Mouse (Mus musculus): ENCODE measurements around the gene Samhd1.

The Samhd1 gene

GRCm38 (mm10) chr2:157072316-157072990, 62.6 kb downstream of the Samhd1 start:
- no peak for DNase-seq (ENCODE audit: low spot score)

- no peak for DNase-seq (ENCODE audit: low spot score)
Observed at GRCm38 (mm10) chr2:157071556-157071955, 63.5 kb downstream of the Samhd1 start.

GRCm38 (mm10) chr2:157070365-157070764, 64.7 kb downstream of the Samhd1 start:
- DNase-seq (ENCODE audit: low spot score), result no peak

- DNase-seq (ENCODE audit: low spot score), result no peak
Observed at GRCm38 (mm10) chr2:157069755-157070315, 65.2 kb downstream of the Samhd1 start.

- DNase-seq (ENCODE audit: low spot score), result no peak
Observed at GRCm38 (mm10) chr2:157069355-157069735, 65.7 kb downstream of the Samhd1 start.

GRCm38 (mm10) chr2:157068701-157069354, 66.2 kb downstream of the Samhd1 start:
- no peak for DNase-seq (ENCODE audit: low spot score)

- DNase-seq (ENCODE audit: low spot score), result no peak
Observed at GRCm38 (mm10) chr2:157066731-157067430, 68.2 kb downstream of the Samhd1 start.

- DNase-seq (ENCODE audit: low spot score), result no peak
Observed at GRCm38 (mm10) chr2:157065879-157066226, 69.2 kb downstream of the Samhd1 start.

- DNase-seq (ENCODE audit: low spot score), result no peak
Observed at GRCm38 (mm10) chr2:157064978-157065878, 69.8 kb downstream of the Samhd1 start.

- no peak for DNase-seq (ENCODE audit: low spot score)
Observed at GRCm38 (mm10) chr2:157064136-157064535, 70.9 kb downstream of the Samhd1 start.

- peak; percentile 30 for DNase-seq (ENCODE audit: low spot score)
Observed at GRCm38 (mm10) chr2:157063241-157063700, 71.8 kb downstream of the Samhd1 start.

- no peak for DNase-seq (ENCODE audit: low spot score)
Observed at GRCm38 (mm10) chr2:157060557-157061305, 74.3 kb downstream of the Samhd1 start.

GRCm38 (mm10) chr2:157060037-157060436, 75.0 kb downstream of the Samhd1 start:
- no peak for DNase-seq (ENCODE audit: low spot score)

- DNase-seq (ENCODE audit: low spot score), result no peak
Observed at GRCm38 (mm10) chr2:157059166-157059565, 75.9 kb downstream of the Samhd1 start.

- no peak for DNase-seq (ENCODE audit: low spot score)
Observed at GRCm38 (mm10) chr2:157058342-157058998, 76.6 kb downstream of the Samhd1 start.

- DNase-seq (ENCODE audit: low spot score), result no peak
Observed at GRCm38 (mm10) chr2:157057758-157058157, 77.3 kb downstream of the Samhd1 start.

GRCm38 (mm10) chr2:157057186-157057585, 77.9 kb downstream of the Samhd1 start:
- DNase-seq (ENCODE audit: low spot score), result no peak

- DNase-seq (ENCODE audit: low spot score), result no peak
Observed at GRCm38 (mm10) chr2:157055721-157056120, 79.3 kb downstream of the Samhd1 start.

GRCm38 (mm10) chr2:157054816-157055215, 80.2 kb downstream of the Samhd1 start:
- DNase-seq (ENCODE audit: low spot score), result no peak

GRCm38 (mm10) chr2:157054297-157054696, 80.8 kb downstream of the Samhd1 start:
- no peak for DNase-seq (ENCODE audit: low spot score)

Data from spleen, adult 12 weeks (tissue).